Mouse (Mus musculus): ENCODE measurements around the gene Slc41a2. TPM values are rescaled to one million over a fixed set of nuclear protein-coding genes. Genes with fewer than 3 reads are reported as not detected.

The Slc41a2 gene
- total and polyA plus RNA-seq, 2 experiments from 2014 or later = 10.3 to 29.8 TPM

DNA sequence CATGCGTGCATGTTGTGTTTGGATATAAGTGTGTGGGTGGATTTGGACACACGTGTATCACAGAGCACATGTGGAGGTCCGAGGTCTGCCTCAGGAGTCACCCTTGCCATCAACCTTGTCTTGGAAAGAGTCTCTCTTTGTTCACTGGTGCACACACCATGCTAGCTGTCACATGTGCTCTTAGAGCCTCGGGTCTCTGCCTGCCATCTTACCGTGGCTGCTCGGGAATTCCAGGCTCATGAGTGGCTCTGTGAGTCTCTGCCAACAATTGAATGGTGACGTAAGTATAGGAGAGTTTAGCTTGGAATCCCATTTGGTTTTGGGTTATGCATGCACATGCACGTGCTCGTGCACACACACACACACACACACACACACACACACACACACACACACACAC, 138.4 kb downstream of the Slc41a2 start:
- TF ChIP-seq CTCF (IDR thresholded peaks at IDR 0.05; ENCODE audit: low read depth) = no peak
- H3K9me3 ChIP-seq (ENCODE audit: low read length) = no peaks in the 10 kb centered on the region
- no peak overlapping the region for H3K4me2 ChIP-seq (ENCODE audit: low read depth, low read length)
- ATAC-seq (peak; percentile 19; the same call in 1 of the 2 replicates), DNase-seq (ENCODE audit: low spot score) (no peak)
- H3K27ac ChIP-seq = no peak overlapping the region
- no peaks in the 10 kb centered on the region for H3K4me1 ChIP-seq (ENCODE audit: insufficient read depth, low read length)
- no peak overlapping the region for H3K9ac ChIP-seq (replicated peaks; ENCODE audit: low read length)
- 74% methylated on average over 9 of the region's 9 CpGs for WGBS
- H3K4me3 ChIP-seq (ENCODE audit: low read length) = no peak overlapping the region
- no peaks in the 10 kb centered on the region for H3K36me3 ChIP-seq (ENCODE audit: insufficient read depth, low read length)
- H3K27me3 ChIP-seq (ENCODE audit: insufficient read depth, low read length) = no peaks in the 10 kb centered on the region

DNA sequence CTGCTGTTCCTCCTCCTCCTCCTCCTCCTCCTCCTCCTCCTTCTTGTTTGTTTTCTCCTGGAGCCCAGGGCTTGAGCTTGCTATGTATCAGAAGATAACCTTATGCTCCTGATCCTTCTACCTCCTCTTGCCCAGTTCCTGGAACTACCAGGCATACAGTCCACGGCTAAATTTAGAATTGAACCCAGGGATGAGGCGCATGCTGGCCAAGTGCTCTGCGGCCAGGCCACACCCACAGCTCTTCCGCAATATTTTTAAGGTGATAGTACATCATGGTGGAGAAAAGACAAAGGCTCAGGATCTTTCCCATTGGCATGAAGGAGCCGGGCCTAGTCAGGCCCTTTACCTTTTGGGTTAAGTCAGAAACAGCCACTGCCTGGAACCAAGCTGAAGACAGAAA, 139.0 kb downstream of the Slc41a2 start:
- Histone ChIP-seq H3K9me3 (ENCODE audit: low read length) (no peaks in the 10 kb centered on the region), H3K36me3 (ENCODE audit: insufficient read depth, low read length) (no peaks in the 10 kb centered on the region), H3K9ac (replicated peaks; ENCODE audit: low read length) (no peak overlapping the region), H3K27me3 (ENCODE audit: insufficient read depth, low read length) (no peaks in the 10 kb centered on the region), H3K4me1 (ENCODE audit: insufficient read depth, low read length) (no peaks in the 10 kb centered on the region), H3K4me2 (ENCODE audit: low read depth, low read length) (no peak overlapping the region), H3K27ac (no peak overlapping the region), H3K4me3 (ENCODE audit: low read length) (no peak overlapping the region)
- TF ChIP-seq CTCF (IDR thresholded peaks at IDR 0.05; ENCODE audit: low read depth) = no peak
- ATAC-seq = no peak
- DNase-seq (ENCODE audit: low spot score) = no peak
- 81% methylated on average over 5 of the region's 5 CpGs for WGBS

DNA sequence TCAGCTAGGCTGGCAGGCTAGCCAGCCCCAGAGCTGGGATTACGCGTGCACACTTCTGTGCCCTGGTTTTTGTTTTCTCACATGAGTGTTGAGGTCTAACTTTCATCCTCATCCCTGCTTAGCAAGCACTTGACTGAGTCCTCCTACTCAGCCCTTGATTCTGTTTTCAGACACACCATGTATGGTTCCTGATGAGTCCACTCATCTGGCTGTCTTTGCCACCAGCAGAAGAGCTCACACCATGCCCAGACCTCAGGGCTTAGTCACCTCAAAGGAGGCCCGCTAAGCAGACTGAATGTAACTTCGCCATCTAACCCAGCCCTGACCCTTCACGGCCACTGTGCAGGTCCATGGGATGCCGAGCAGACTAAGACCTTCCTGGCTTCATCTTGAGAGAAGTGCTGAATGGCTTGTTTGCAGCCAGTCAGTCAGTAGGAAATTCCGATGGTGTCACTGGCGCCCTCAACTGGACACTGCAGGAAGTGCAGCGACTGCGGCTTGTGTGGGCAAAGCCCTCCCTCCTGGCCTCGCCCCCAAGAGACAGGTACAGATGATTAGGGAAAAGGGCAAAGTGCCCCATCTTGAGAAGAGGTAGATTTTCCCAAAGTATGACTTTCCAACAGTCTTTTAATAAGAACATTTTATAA, 139.9 kb downstream of the Slc41a2 start:
- Histone ChIP-seq H3K9ac (replicated peaks; ENCODE audit: low read length) (no peak overlapping the region), H3K4me3 (ENCODE audit: low read length) (no peak overlapping the region), H3K4me1 (ENCODE audit: insufficient read depth, low read length) (no peaks in the 10 kb centered on the region), H3K4me2 (ENCODE audit: low read depth, low read length) (no peak overlapping the region), H3K27me3 (ENCODE audit: insufficient read depth, low read length) (no peaks in the 10 kb centered on the region), H3K9me3 (ENCODE audit: low read length) (no peaks in the 10 kb centered on the region), H3K27ac (no peak overlapping the region), H3K36me3 (ENCODE audit: insufficient read depth, low read length) (no peaks in the 10 kb centered on the region)
- DNase-seq (ENCODE audit: low spot score) (peak; percentile 74), ATAC-seq (peak; percentile 46; the same call in 1 of the 2 replicates)
- WGBS = 48% methylated on average over 11 of the region's 11 CpGs
- peak; percentile 92 for TF ChIP-seq CTCF (IDR thresholded peaks at IDR 0.05; ENCODE audit: low read depth)

DNA sequence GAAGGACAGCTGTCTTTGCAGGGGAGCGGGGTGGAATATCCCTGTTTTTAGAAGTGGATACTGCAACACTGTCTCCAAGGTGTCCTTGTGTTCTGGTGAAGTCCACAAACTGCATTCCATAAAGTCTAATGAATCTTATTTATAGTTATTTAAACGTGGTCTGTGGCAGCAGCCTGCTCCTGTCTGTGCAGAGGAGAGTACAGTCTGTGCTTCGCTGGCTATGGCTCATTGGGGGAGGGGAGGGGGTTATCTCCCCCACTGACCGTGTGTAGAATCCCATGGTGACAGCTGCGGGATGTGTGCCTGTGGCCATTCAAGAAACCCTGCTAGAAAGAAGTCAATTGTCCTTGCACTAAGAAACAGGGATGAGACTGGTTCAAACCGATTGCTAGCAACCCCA, 145.7 kb downstream of the Slc41a2 start:
- Histone ChIP-seq H3K27me3 (ENCODE audit: insufficient read depth, low read length) (no peaks in the 10 kb centered on the region), H3K36me3 (ENCODE audit: insufficient read depth, low read length) (no peaks in the 10 kb centered on the region), H3K27ac (no peak overlapping the region), H3K9ac (replicated peaks; ENCODE audit: low read length) (no peak overlapping the region), H3K4me1 (ENCODE audit: insufficient read depth, low read length) (no peaks in the 10 kb centered on the region), H3K4me2 (ENCODE audit: low read depth, low read length) (no peak overlapping the region), H3K4me3 (ENCODE audit: low read length) (no peak overlapping the region), H3K9me3 (ENCODE audit: low read length) (no peaks in the 10 kb centered on the region)
- 35% methylated on average over 6 of the region's 6 CpGs for WGBS
- TF ChIP-seq CTCF (IDR thresholded peaks at IDR 0.05; ENCODE audit: low read depth) = no peak
- DNase-seq (ENCODE audit: low spot score) (peak; percentile 31), ATAC-seq (no peak)

DNA sequence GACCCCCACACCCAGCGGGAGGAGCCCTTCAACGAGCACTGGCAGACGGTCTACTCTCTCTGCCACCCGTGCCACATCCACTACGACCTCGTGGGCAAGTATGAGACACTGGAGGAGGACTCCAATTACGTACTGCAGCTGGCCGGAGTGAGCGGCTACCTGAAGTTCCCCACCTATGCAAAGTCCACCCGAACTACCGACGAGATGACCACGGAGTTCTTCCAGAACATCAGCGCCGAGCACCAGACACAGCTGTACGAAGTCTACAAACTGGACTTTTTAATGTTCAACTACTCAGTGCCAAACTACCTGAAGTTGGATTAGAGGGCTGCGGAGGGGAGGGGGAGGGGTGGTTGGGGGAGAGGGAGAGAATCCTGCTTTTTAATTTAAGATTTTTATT, 146.2 kb downstream of the Slc41a2 start:
- DNase-seq (ENCODE audit: low spot score) (no peak), ATAC-seq (no peak)
- H3K36me3 ChIP-seq (ENCODE audit: insufficient read depth, low read length) = no peaks in the 10 kb centered on the region
- no peaks in the 10 kb centered on the region for H3K27me3 ChIP-seq (ENCODE audit: insufficient read depth, low read length)
- TF ChIP-seq CTCF (IDR thresholded peaks at IDR 0.05; ENCODE audit: low read depth) = no peak
- H3K4me3 ChIP-seq (ENCODE audit: low read length) = no peak overlapping the region
- H3K9ac ChIP-seq (replicated peaks; ENCODE audit: low read length) = no peak overlapping the region
- 96% methylated on average over 17 of the region's 17 CpGs for WGBS
- no peak overlapping the region for H3K4me2 ChIP-seq (ENCODE audit: low read depth, low read length)
- no peaks in the 10 kb centered on the region for H3K4me1 ChIP-seq (ENCODE audit: insufficient read depth, low read length)
- H3K27ac ChIP-seq = no peak overlapping the region
- no peaks in the 10 kb centered on the region for H3K9me3 ChIP-seq (ENCODE audit: low read length)

DNA sequence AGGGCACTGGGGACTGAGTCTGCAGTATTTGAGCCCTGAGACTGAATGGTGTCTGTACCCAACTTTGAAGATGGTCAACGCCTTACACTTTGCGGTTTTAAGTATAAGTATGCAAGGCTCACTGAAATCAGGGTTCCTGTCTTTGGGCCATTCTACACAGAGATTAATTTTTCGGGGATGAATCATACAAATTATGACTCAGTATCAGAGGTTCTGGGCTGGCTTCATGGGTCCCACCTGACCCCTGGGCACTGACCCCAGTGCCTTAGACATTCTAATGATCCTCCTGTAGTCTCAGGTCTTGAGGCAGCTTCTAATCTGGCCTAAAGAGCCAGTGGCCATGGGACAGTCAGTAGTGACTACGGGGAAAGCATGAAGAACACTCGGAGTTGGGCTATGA, 148.6 kb downstream of the Slc41a2 start:
- DNase-seq (ENCODE audit: low spot score) (no peak), ATAC-seq (no peak)
- H3K27ac ChIP-seq = no peak overlapping the region
- no peaks in the 10 kb centered on the region for H3K36me3 ChIP-seq (ENCODE audit: insufficient read depth, low read length)
- no peaks in the 10 kb centered on the region for H3K27me3 ChIP-seq (ENCODE audit: insufficient read depth, low read length)
- no peak overlapping the region for H3K9ac ChIP-seq (replicated peaks; ENCODE audit: low read length)
- no peak for TF ChIP-seq CTCF (IDR thresholded peaks at IDR 0.05; ENCODE audit: low read depth)
- H3K4me1 ChIP-seq (ENCODE audit: insufficient read depth, low read length) = peaks cover 10% of the 10 kb centered on the region
- H3K4me3 ChIP-seq (ENCODE audit: low read length) = no peak overlapping the region
- no peak overlapping the region for H3K4me2 ChIP-seq (ENCODE audit: low read depth, low read length)
- no peaks in the 10 kb centered on the region for H3K9me3 ChIP-seq (ENCODE audit: low read length)
- 96% methylated on average over 5 of the region's 5 CpGs for WGBS

DNA sequence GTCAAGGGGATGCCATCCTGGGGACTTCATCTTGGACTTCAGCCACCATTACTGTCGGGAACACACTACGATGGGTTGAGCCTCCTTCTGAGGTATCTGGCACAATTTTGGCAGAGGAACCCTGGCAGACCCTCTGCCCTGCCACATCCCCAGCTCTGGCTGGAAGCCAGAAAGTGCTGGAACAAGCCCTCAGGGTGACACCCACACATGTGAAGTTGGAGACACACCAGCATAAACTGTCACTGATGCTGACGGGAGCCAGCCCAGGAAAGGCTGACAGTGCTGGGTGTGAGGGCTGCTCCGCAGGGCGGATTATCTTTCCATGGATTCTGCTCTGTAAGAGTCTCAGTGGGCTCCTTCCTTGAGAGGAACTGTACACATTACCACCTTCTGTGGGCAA, 150.7 kb downstream of the Slc41a2 start:
- DNase-seq (ENCODE audit: low spot score) (peak; percentile 55), ATAC-seq (peak; percentile 21; the same call in 1 of the 2 replicates)
- peaks cover 16% of the 10 kb centered on the region for H3K4me1 ChIP-seq (ENCODE audit: insufficient read depth, low read length)
- H3K4me2 ChIP-seq (ENCODE audit: low read depth, low read length) = no peak overlapping the region
- WGBS = 35% methylated on average over 5 of the region's 5 CpGs
- TF ChIP-seq CTCF (IDR thresholded peaks at IDR 0.05; ENCODE audit: low read depth) = no peak
- no peaks in the 10 kb centered on the region for H3K9me3 ChIP-seq (ENCODE audit: low read length)
- H3K36me3 ChIP-seq (ENCODE audit: insufficient read depth, low read length) = no peaks in the 10 kb centered on the region
- no peaks in the 10 kb centered on the region for H3K27me3 ChIP-seq (ENCODE audit: insufficient read depth, low read length)
- no peak overlapping the region for H3K4me3 ChIP-seq (ENCODE audit: low read length)
- H3K27ac ChIP-seq = no peak overlapping the region
- H3K9ac ChIP-seq (replicated peaks; ENCODE audit: low read length) = no peak overlapping the region

Measured in hindbrain, postnatal 0 days (tissue).